Mouse (Mus musculus) myocyte (in vitro differentiated cells): ENCODE measurements around the gene Gm49384. TPM values are rescaled to one million over a fixed set of nuclear protein-coding genes. Genes with fewer than 3 reads are reported as not detected.
A peak's percentile ranks its signal among the peaks of the same experiment; 100 is the strongest.
"Not testable (repeated sequence)": the region's sequence is repeated elsewhere in the genome, so short reads cannot be mapped to it uniquely, and the experiment has no call there.

Experiments
- H3K27me3 ChIP-seq: one replicate; pipeline ENCODE4 v1.6.1; 2011; ENCODE audit not compliant: control insufficient read depth, insufficient read depth, insufficient read length
- H3K36me3 ChIP-seq: one replicate; pipeline ENCODE4 v1.6.1; 2011; ENCODE audit not compliant: control insufficient read depth, insufficient read depth
- H3K4me2 ChIP-seq: one replicate; pipeline ENCODE4 v1.6.1; 2011; ENCODE audit warnings: low read depth, control low read depth
- H3K4me3 ChIP-seq: one replicate; pipeline ENCODE4 v1.5.1; 2011; ENCODE audit warnings: mild to moderate bottlenecking, control low read depth, moderate library complexity
- H3K79me2 ChIP-seq: one replicate; pipeline ENCODE4 v1.6.1; 2011; ENCODE audit not compliant: control insufficient read depth, insufficient read depth
- H3ac ChIP-seq: one replicate; pipeline ENCODE4 v1.6.1; 2011; ENCODE audit not compliant: control insufficient read depth, insufficient read length
- CEBPB ChIP-seq: IDR thresholded peaks from 2 replicates; pipeline ENCODE4 v1.6.1; 2011; ENCODE audit warnings: mild to moderate bottlenecking, moderate library complexity; ENCODE audit not compliant: poor library complexity, insufficient read depth, severe bottlenecking
- E2F4 ChIP-seq: IDR thresholded peaks from one replicate; pipeline ENCODE4 v1.6.1; 2011; ENCODE audit warnings: mild to moderate bottlenecking, control low read depth, moderate library complexity; ENCODE audit not compliant: insufficient read depth
- MAX ChIP-seq: IDR thresholded peaks from one replicate; pipeline ENCODE4 v1.6.1; 2011; ENCODE audit warnings: low read depth, mild to moderate bottlenecking, control low read depth
- MYOD1 ChIP-seq, 3 experiments: IDR thresholded peaks; one replicate each; pipeline ENCODE4 v1.6.1; 2011; ENCODE audit warnings: control low read depth in 2 of 3, low read depth in 2 of 3, mild to moderate bottlenecking in 2 of 3, moderate library complexity in 1 of 3; ENCODE audit not compliant: insufficient read length in 2 of 3, control insufficient read depth in 1 of 3
- MYOG ChIP-seq, 3 experiments: IDR thresholded peaks; one replicate each; pipeline ENCODE4 v1.6.1; 2011; ENCODE audit warnings: control low read depth in 2 of 3, low read depth in 2 of 3, mild to moderate bottlenecking in 2 of 3; ENCODE audit not compliant: insufficient read length in 2 of 3, control insufficient read depth in 1 of 3, insufficient read depth in 1 of 3
- POLR2A ChIP-seq: IDR thresholded peaks from one replicate; pipeline ENCODE4 v1.6.1; 2011; ENCODE audit warnings: low read depth, mild to moderate bottlenecking, control low read depth, moderate library complexity; ENCODE audit not compliant: insufficient read length
- POLR2AphosphoS2 ChIP-seq: IDR thresholded peaks from one replicate; pipeline ENCODE4 v1.6.1; 2011; ENCODE audit warnings: low read depth, control low read depth; ENCODE audit not compliant: insufficient read length
- REST ChIP-seq: IDR thresholded peaks from one replicate; pipeline ENCODE4 v1.6.1; 2011; ENCODE audit warnings: mild to moderate bottlenecking, control low read depth, moderate library complexity; ENCODE audit not compliant: insufficient read depth, insufficient read length
- SRF ChIP-seq: IDR thresholded peaks from one replicate; pipeline ENCODE4 v1.6.1; 2011; ENCODE audit warnings: low read depth; ENCODE audit not compliant: control insufficient read depth, insufficient read length
- TCF12 ChIP-seq: IDR thresholded peaks from one replicate; pipeline ENCODE4 v1.6.1; 2011; ENCODE audit warnings: mild to moderate bottlenecking, control low read depth; ENCODE audit not compliant: poor library complexity, insufficient read depth, severe bottlenecking
- TCF3 ChIP-seq: IDR thresholded peaks from one replicate; pipeline ENCODE4 v1.6.1; 2011; ENCODE audit warnings: low read depth, control low read depth; ENCODE audit not compliant: insufficient read length
- USF1 ChIP-seq: IDR thresholded peaks from one replicate; pipeline ENCODE4 v1.6.1; 2011; ENCODE audit warnings: low read depth, mild to moderate bottlenecking, control low read depth, moderate library complexity
- polyA plus RNA-seq: library from polyadenylated mRNA; unstranded; fragments of >200 nt; fragmentation: generic; extraction: Trizol; gene quantifications from one replicate; pipeline ENCODE4 v1.2.1, GENCODE M21; 2012; ENCODE audit warnings: missing spikeins

Gm49384 gene
- polyA plus RNA-seq, 1 experiment: 2.6 TPM

DNA sequence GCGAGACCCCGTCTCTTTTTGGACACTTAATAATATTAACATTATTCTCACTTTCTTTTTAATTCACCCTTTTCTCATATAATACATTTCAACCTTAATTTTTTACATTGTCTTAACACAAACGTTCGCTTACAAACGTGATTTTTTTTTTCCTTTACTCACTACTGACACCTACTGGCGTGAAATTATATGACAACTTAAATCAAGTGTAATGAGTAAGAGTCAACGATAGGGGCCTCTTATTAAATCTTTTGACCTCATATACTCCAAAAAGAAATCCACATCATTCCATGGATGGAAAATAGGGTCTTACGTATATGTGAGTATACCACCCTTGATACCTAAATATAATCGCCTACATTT, 44.5 kb downstream of the Gm49384 start:
- H3ac ChIP-seq: no peak overlapping the region
- TF ChIP-seq CEBPB (no peak), SRF (no peak)
- H3K36me3 ChIP-seq: peaks cover 23% of the 10 kb centered on the region
- H3K79me2 ChIP-seq: peaks cover 15% of the 10 kb centered on the region
- H3K4me2 ChIP-seq: peak overlapping the region; percentile 57
- no peaks in the 10 kb centered on the region for H3K27me3 ChIP-seq
- peak overlapping the region; percentile 69 for H3K4me3 ChIP-seq

- not testable (repeated sequence) for H3K27me3 ChIP-seq
- peaks cover 23% of the 10 kb centered on the region for H3K36me3 ChIP-seq
- H3K4me3 ChIP-seq: peak within 1 kb of the TSS; percentile 69
- peaks cover 15% of the 10 kb centered on the region for H3K79me2 ChIP-seq
- H3K4me2 ChIP-seq: peak within 1 kb of the TSS; percentile 90
- peak; percentile 76 for TF ChIP-seq POLR2AphosphoS2
- peak; percentile 63 for TF ChIP-seq POLR2A
- peak within 1 kb of the TSS; percentile 97 for H3ac ChIP-seq
Observed at GRCm38 (mm10) chr12:69158765-69159577, 45.1 kb downstream of the Gm49384 start, which contains the start of gene Rps29. TSS of gene Rps29 (minus strand) at chr12:69159186.

DNA sequence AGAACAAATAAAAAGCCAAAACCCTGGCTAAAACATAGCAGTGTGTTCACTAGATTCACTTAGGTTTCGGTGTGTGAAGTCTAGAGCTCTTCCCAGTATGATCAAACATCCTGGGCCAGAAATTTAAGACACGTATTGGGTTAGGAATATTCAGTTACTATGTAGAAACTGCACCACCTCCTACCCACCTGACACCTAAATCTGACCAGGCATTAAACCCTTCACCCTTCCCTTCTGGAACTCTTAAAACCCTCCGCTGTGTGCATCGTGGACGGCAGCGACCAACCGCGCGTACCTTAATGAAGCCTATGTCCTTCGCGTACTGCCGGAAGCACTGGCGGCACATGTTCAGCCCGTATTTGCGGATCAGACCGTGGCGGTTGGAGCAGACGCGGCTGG, 45.7 kb downstream of the Gm49384 start:
- Histone ChIP-seq H3K4me3 (peak overlapping the region; percentile 69), H3K36me3 (peaks cover 23% of the 10 kb centered on the region), H3K79me2 (peaks cover 15% of the 10 kb centered on the region), H3K4me2 (peak overlapping the region; percentile 90), H3K27me3 (no peaks in the 10 kb centered on the region), H3ac (peak overlapping the region; percentile 97)
- TF ChIP-seq POLR2AphosphoS2 (no peak), REST (no peak), USF1 (no peak), MAX (no peak), TCF3 (no peak), SRF (no peak), MYOD1 (IDR thresholded peaks at IDR 0.05; ENCODE audit: control insufficient read depth in 1 of 3, insufficient read length in 2 of 3, low read depth in 2 of 3) (no peak), CEBPB (no peak), E2F4 (no peak), MYOG (IDR thresholded peaks at IDR 0.05; ENCODE audit: control insufficient read depth in 1 of 3, insufficient read depth in 1 of 3, insufficient read length in 2 of 3, low read depth in 2 of 3) (no peak), TCF12 (no peak)

GRCm38 (mm10) chr12:69157107-69157506, 47.0 kb downstream of the Gm49384 start:
- TF ChIP-seq CEBPB (no peak), TCF12 (no peak), SRF (no peak), POLR2A (no peak), POLR2AphosphoS2 (no peak), USF1 (no peak), TCF3 (no peak), MAX (no peak), E2F4 (no peak), REST (no peak), MYOG (IDR thresholded peaks at IDR 0.05; ENCODE audit: control insufficient read depth in 1 of 3, insufficient read depth in 1 of 3, insufficient read length in 2 of 3, low read depth in 2 of 3) (no peak), MYOD1 (IDR thresholded peaks at IDR 0.05; ENCODE audit: control insufficient read depth in 1 of 3, insufficient read length in 2 of 3, low read depth in 2 of 3) (no peak)
- Histone ChIP-seq H3K4me3 (peak overlapping the region; percentile 69), H3ac (no peak overlapping the region), H3K4me2 (peak overlapping the region; percentile 90), H3K27me3 (no peaks in the 10 kb centered on the region), H3K79me2 (peaks cover 15% of the 10 kb centered on the region), H3K36me3 (peaks cover 23% of the 10 kb centered on the region)

GRCm38 (mm10) chr12:69156436-69156835, 47.6 kb downstream of the Gm49384 start:
- TF ChIP-seq SRF (no peak), TCF12 (no peak), POLR2AphosphoS2 (peak; percentile 35)
- H3K27me3 ChIP-seq: no peaks in the 10 kb centered on the region
- no peak overlapping the region for H3K4me2 ChIP-seq
- H3ac ChIP-seq: no peak overlapping the region
- H3K36me3 ChIP-seq: peaks cover 23% of the 10 kb centered on the region
- H3K79me2 ChIP-seq: peaks cover 15% of the 10 kb centered on the region
- no peak overlapping the region for H3K4me3 ChIP-seq
